Mouse (Mus musculus): ENCODE measurements around the gene Trpm8. TPM values are rescaled to one million over a fixed set of nuclear protein-coding genes. Genes with fewer than 3 reads are reported as not detected.

The Trpm8 gene
- not detected for total RNA-seq (2023)

GRCm38 (mm10) chr1:88277098-88277817 is at the start of gene Trpm8, which contains the start of gene Hjurp:
Gene Trpm8, plus strand, starts transcription at chr1:88277661.
Gene Hjurp, minus strand, starts transcription at chr1:88277633.

GRCm38 (mm10) chr1:88406807-88407198 is 129.3 kb downstream of the Trpm8 start, which contains the start of gene Spp2:
Gene Spp2, plus strand, starts transcription at chr1:88406961.

Other genes with a start within 250 kb of the Trpm8 start
- gene Ugt1a10, start 222.3 kb upstream of the Trpm8 start, total RNA-seq (2023), result not detected
- gene Ugt1a9, start 206.9 kb upstream of the Trpm8 start, total RNA-seq (2023), result not detected
- gene Ugt1a8, start 189.8 kb upstream of the Trpm8 start, total RNA-seq (2023), result not detected
- gene Ugt1a7c, start 182.6 kb upstream of the Trpm8 start, total RNA-seq (2023), result 0.34 TPM
- not detected for gene Ugt1a6b, start 174.4 kb upstream of the Trpm8 start, total RNA-seq (2023)
- 1.2 TPM for gene Ugt1a6a, start 142.9 kb upstream of the Trpm8 start, total RNA-seq (2023)
- gene Ugt1a5, start 111.6 kb upstream of the Trpm8 start, total RNA-seq (2023), result not detected
- gene Ugt1a2, start 77.1 kb upstream of the Trpm8 start, total RNA-seq (2023), result not detected
- gene Dnajb3, start 71.9 kb upstream of the Trpm8 start, total RNA-seq (2023), result 1.0 TPM
- gene Ugt1a1, start 65.7 kb upstream of the Trpm8 start, total RNA-seq (2023), result not detected
- gene Mroh2a, start 50.7 kb upstream of the Trpm8 start, total RNA-seq (2023), result not detected
- 111 TPM for gene Hjurp, start within 50 bp of the Trpm8 start, total RNA-seq (2023)
- gene Spp2, start 129.3 kb downstream of the Trpm8 start, total RNA-seq (2023), result not detected
- gene Glrp1, start 232.4 kb downstream of the Trpm8 start, total RNA-seq (2023), result not detected

Data from CD8-positive naive resting alpha-beta T cell, adult 57 days (primary cell).